Mouse (Mus musculus) heart, postnatal 0 days (tissue): ENCODE measurements at regions not wholly inside any gene's neighbourhood (a gene's known extent, or its start where the extent isn't known, plus 50 kb on each side); places are given as distances from the start of the nearest gene placed in this dataset.
"Not testable (repeated sequence)": the region's sequence is repeated elsewhere in the genome, so short reads cannot be mapped to it uniquely, and the experiment has no call there.

Source experiments
- CTCF ChIP-seq: IDR thresholded peaks from 2 replicates; pipeline ENCODE4 v1.5.1; 2016; ENCODE audit warnings: antibody characterized with exemption, control low read depth, low read depth
- EP300 ChIP-seq: IDR thresholded peaks from 2 replicates; pipeline ENCODE4 v1.6.1; 2016; ENCODE audit warnings: antibody characterized with exemption, low read depth

- TF ChIP-seq EP300, CTCF: not testable (repeated sequence)
These were observed 99.3 kb upstream of the Arid1b start for GRCm38 (mm10) chr17:4894756-4895330.
